10 mouse cellular contexts compared by ENCODE assay signal in genomic region chr10:79873313-79873712, GRCm38 (mm10). TPM values are rescaled to one million over a fixed set of nuclear protein-coding genes. Genes with fewer than 3 reads are reported as not detected.
A peak's percentile ranks its signal among the peaks of the same experiment; 100 is the strongest.
DNase-seq lines count a peak whose midpoint lies in the region; ATAC-seq and TF ChIP-seq lines count a peak whose summit lies in the region.
"Had no signal": no experiment of that assay in that cellular context is flagged by ENCODE, and none has a peak within 500 bp of the region (broad histone marks: within the 10 kb centered on the region; RNA-seq: fewer than 3 reads in every experiment).

No protein-coding gene starts in this region.

- peak overlapping the region; percentile 97 for H3K4me2 ChIP-seq in lung, embryonic 14.5 days
- H3K4me2 ChIP-seq in embryonic facial prominence, embryonic 15.5 days (replicated peaks), result peak overlapping the region; percentile 93
- H3K4me2 ChIP-seq in intestine, embryonic 16.5 days (ENCODE audit: low read depth, low read length), result peak overlapping the region; percentile 85
- peak overlapping the region; percentile 80 for H3K4me2 ChIP-seq in neural tube, embryonic 12.5 days (replicated peaks)

- TF ChIP-seq CTCF in lung, embryonic 14.5 days (IDR thresholded peaks at IDR 0.05; ENCODE audit: low read depth), result no peak

- H3K36me3 ChIP-seq in lung, embryonic 14.5 days (ENCODE audit: insufficient read depth), result no peaks in the 10 kb centered on the region
- peaks cover 10% of the 10 kb centered on the region; the same call in 1 of the 2 replicates for H3K36me3 ChIP-seq in embryonic facial prominence, embryonic 15.5 days
- no peaks in the 10 kb centered on the region for H3K36me3 ChIP-seq in intestine, embryonic 16.5 days (ENCODE audit: control insufficient read depth, insufficient read depth, low read length)
- H3K36me3 ChIP-seq in neural tube, embryonic 12.5 days, result peaks cover 28% of the 10 kb centered on the region

- no peak for ATAC-seq in lung, embryonic 14.5 days (ENCODE audit: insufficient read depth)
- ATAC-seq in embryonic facial prominence, embryonic 15.5 days (ENCODE audit: insufficient number of reproducible peaks, low FRiP score, low TSS enrichment, low read depth), result no peak
- ATAC-seq in intestine, embryonic 16.5 days, result no peak
- 0 out of 2 replicates have a peak, but pooled peaks have one; percentile 6 for ATAC-seq in neural tube, embryonic 12.5 days (ENCODE audit: low FRiP score, low read depth)
- no peak for ATAC-seq in megakaryocyte-erythroid progenitor cell, adult 5-6 weeks (replicated peaks; ENCODE audit: low FRiP score, low TSS enrichment, poor library complexity, severe bottlenecking)

- no peaks in the 10 kb centered on the region; the same call in 1 of the 2 replicates for H3K4me1 ChIP-seq in lung, embryonic 14.5 days (ENCODE audit: insufficient read depth)
- peaks cover 34% of the 10 kb centered on the region for H3K4me1 ChIP-seq in embryonic facial prominence, embryonic 15.5 days
- peaks cover 20% of the 10 kb centered on the region for H3K4me1 ChIP-seq in intestine, embryonic 16.5 days (ENCODE audit: control insufficient read depth, insufficient read depth, low read length)
- H3K4me1 ChIP-seq in neural tube, embryonic 12.5 days, result peaks cover 42% of the 10 kb centered on the region

- H3K27ac ChIP-seq in lung, embryonic 14.5 days (ENCODE audit: low read depth), result no peak overlapping the region; the same call in 1 of the 2 replicates
- H3K27ac ChIP-seq in embryonic facial prominence, embryonic 15.5 days (replicated peaks), result 0 out of 2 replicates have a peak overlapping the region, but pooled peaks have one; percentile 39
- H3K27ac ChIP-seq in intestine, embryonic 16.5 days (ENCODE audit: low read length), result no peak overlapping the region
- no peak overlapping the region for H3K27ac ChIP-seq in neural tube, embryonic 12.5 days

- peak overlapping the region; percentile 79 for H3K9ac ChIP-seq in lung, embryonic 14.5 days
- 0 out of 2 replicates have a peak overlapping the region, but pooled peaks have one; percentile 81 for H3K9ac ChIP-seq in embryonic facial prominence, embryonic 15.5 days
- H3K9ac ChIP-seq in intestine, embryonic 16.5 days (ENCODE audit: low read depth, low read length), result 0 out of 2 replicates have a peak overlapping the region, but pooled peaks have one; percentile 76
- peak overlapping the region; percentile 94 for H3K9ac ChIP-seq in neural tube, embryonic 12.5 days

- H3K27me3 ChIP-seq in lung, embryonic 14.5 days (ENCODE audit: insufficient read depth, low read length), result no peaks in the 10 kb centered on the region
- H3K27me3 ChIP-seq in embryonic facial prominence, embryonic 15.5 days, result no peaks in the 10 kb centered on the region
- no peaks in the 10 kb centered on the region; the same call in 1 of the 2 replicates for H3K27me3 ChIP-seq in intestine, embryonic 16.5 days (replicated peaks; ENCODE audit: control insufficient read depth, insufficient read depth, low read length)
- H3K27me3 ChIP-seq in neural tube, embryonic 12.5 days (replicated peaks), result no peaks in the 10 kb centered on the region

- no peak for DNase-seq in lung, embryonic 14.5 days
- DNase-seq in lung, postnatal 25 days (ENCODE audit: low spot score), result no peak
- no peak for DNase-seq in adipocyte (ENCODE audit: low spot score)
- no peak for DNase-seq in urinary bladder, postnatal 14 days (ENCODE audit: low spot score)

- WGBS in lung, embryonic 14.5 days, result 7% methylated on average over 6 of the region's 6 CpGs
- 3% methylated on average over 6 of the region's 6 CpGs for WGBS in embryonic facial prominence, embryonic 15.5 days
- 20% methylated on average over 6 of the region's 6 CpGs for WGBS in intestine, embryonic 16.5 days
- 2% methylated on average over 6 of the region's 6 CpGs for WGBS in neural tube, embryonic 12.5 days

- no peaks in the 10 kb centered on the region for H3K9me3 ChIP-seq in lung, embryonic 14.5 days (ENCODE audit: low read depth, low read length)
- H3K9me3 ChIP-seq in embryonic facial prominence, embryonic 15.5 days (replicated peaks), result no peaks in the 10 kb centered on the region
- H3K9me3 ChIP-seq in intestine, embryonic 16.5 days (ENCODE audit: control insufficient read depth, low read length), result no peaks in the 10 kb centered on the region
- H3K9me3 ChIP-seq in neural tube, embryonic 12.5 days, result no peaks in the 10 kb centered on the region

- H3K4me3 ChIP-seq in lung, embryonic 14.5 days (ENCODE audit: low read depth, low read length), result peak overlapping the region; percentile 72
- H3K4me3 ChIP-seq in embryonic facial prominence, embryonic 15.5 days (replicated peaks), result peak overlapping the region; percentile 72
- peak overlapping the region; percentile 69 for H3K4me3 ChIP-seq in intestine, embryonic 16.5 days (ENCODE audit: low read length)
- H3K4me3 ChIP-seq in neural tube, embryonic 12.5 days, result peak overlapping the region; percentile 73

RNA-seq across cellular contexts. Expression of gene Prtn3, which starts 1.0 kb away (rescaled TPM):
- polyA plus RNA-seq in lung, embryonic 14.5 days (2014; fragmentation: Nextera tagmentation; extraction: Ambion mirVana), result 3.5 and 3.7 TPM in 2 replicates
- polyA plus RNA-seq in embryonic facial prominence, embryonic 15.5 days (2015; fragmentation: Nextera tagmentation; extraction: Ambion mirVana), result 4.3 and 5.6 TPM in 2 replicates
- 2.7 and 2.8 TPM in 2 replicates for polyA plus RNA-seq in intestine, embryonic 16.5 days (2015; fragmentation: Nextera tagmentation; extraction: Ambion mirVana)
- 12.6 and 15.5 TPM in 2 replicates for polyA plus RNA-seq in neural tube, embryonic 12.5 days (2016; fragmentation: Nextera tagmentation; extraction: Ambion mirVana)
- 2.5 and 8.7 TPM in 2 replicates for total RNA-seq in megakaryocyte-erythroid progenitor cell, adult 5-6 weeks (2014; fragmentation: Nextera tagmentation)
- total RNA-seq in megakaryocyte-erythroid progenitor cell, adult 5-6 weeks (2017), result 0.56 and 5.9 TPM in 2 replicates
- total RNA-seq: gastrocnemius, adult 18-20 months had no signal

RNA-seq across cellular contexts. Expression of gene Plppr3, which starts 1.1 kb away (rescaled TPM):
- polyA plus RNA-seq in lung, embryonic 14.5 days (2014; fragmentation: Nextera tagmentation; extraction: Ambion mirVana), result 31.3 and 37.4 TPM in 2 replicates
- polyA plus RNA-seq in embryonic facial prominence, embryonic 15.5 days (2015; fragmentation: Nextera tagmentation; extraction: Ambion mirVana), result 59.9 and 68.2 TPM in 2 replicates
- polyA plus RNA-seq in intestine, embryonic 16.5 days (2015; fragmentation: Nextera tagmentation; extraction: Ambion mirVana), result 25.5 and 28.2 TPM in 2 replicates
- 296 and 301 TPM in 2 replicates for polyA plus RNA-seq in neural tube, embryonic 12.5 days (2016; fragmentation: Nextera tagmentation; extraction: Ambion mirVana)
- not detected in 2 replicates for total RNA-seq in megakaryocyte-erythroid progenitor cell, adult 5-6 weeks (2014; fragmentation: Nextera tagmentation)
- 5.8 and 15.0 TPM in 2 replicates for total RNA-seq in megakaryocyte-erythroid progenitor cell, adult 5-6 weeks (2017)

RNA-seq across cellular contexts. Expression of gene Elane, which starts 12.7 kb away (rescaled TPM):
- polyA plus RNA-seq in lung, embryonic 14.5 days (2014; fragmentation: Nextera tagmentation; extraction: Ambion mirVana), result 0.18 and 0.26 TPM in 2 replicates
- 0.28 and 0.85 TPM in 2 replicates for polyA plus RNA-seq in embryonic facial prominence, embryonic 15.5 days (2015; fragmentation: Nextera tagmentation; extraction: Ambion mirVana)
- 0.42 and 2.4 TPM in 2 replicates for polyA plus RNA-seq in intestine, embryonic 16.5 days (2015; fragmentation: Nextera tagmentation; extraction: Ambion mirVana)
- polyA plus RNA-seq in neural tube, embryonic 12.5 days (2016; fragmentation: Nextera tagmentation; extraction: Ambion mirVana), result 0.34 and 0.53 TPM in 2 replicates
- 10.5 TPM in 1 of 2 replicates, not detected in the other for total RNA-seq in megakaryocyte-erythroid progenitor cell, adult 5-6 weeks (2014; fragmentation: Nextera tagmentation)
- 0.23 and 1.3 TPM in 2 replicates for total RNA-seq in megakaryocyte-erythroid progenitor cell, adult 5-6 weeks (2017)
- total RNA-seq: gastrocnemius, adult 18-20 months; left cerebral cortex, postnatal 10 days had no signal

RNA-seq across cellular contexts. Expression of gene Cfd, which starts 17.3 kb away (rescaled TPM):
- not detected in 2 replicates for polyA plus RNA-seq in lung, embryonic 14.5 days (2014; fragmentation: Nextera tagmentation; extraction: Ambion mirVana)
- not detected in 2 replicates for polyA plus RNA-seq in embryonic facial prominence, embryonic 15.5 days (2015; fragmentation: Nextera tagmentation; extraction: Ambion mirVana)
- not detected in 2 replicates for polyA plus RNA-seq in intestine, embryonic 16.5 days (2015; fragmentation: Nextera tagmentation; extraction: Ambion mirVana)
- not detected in 2 replicates for polyA plus RNA-seq in neural tube, embryonic 12.5 days (2016; fragmentation: Nextera tagmentation; extraction: Ambion mirVana)
- total RNA-seq in megakaryocyte-erythroid progenitor cell, adult 5-6 weeks (2014; fragmentation: Nextera tagmentation), result not detected in 2 replicates
- not detected in 2 replicates for total RNA-seq in megakaryocyte-erythroid progenitor cell, adult 5-6 weeks (2017)
- total RNA-seq: left cerebral cortex, postnatal 10 days had no signal

RNA-seq across cellular contexts. Expression of gene Ptbp1, which starts 19.1 kb away (rescaled TPM):
- polyA plus RNA-seq in lung, embryonic 14.5 days (2014; fragmentation: Nextera tagmentation; extraction: Ambion mirVana), result 355 and 366 TPM in 2 replicates
- 299 and 325 TPM in 2 replicates for polyA plus RNA-seq in embryonic facial prominence, embryonic 15.5 days (2015; fragmentation: Nextera tagmentation; extraction: Ambion mirVana)
- polyA plus RNA-seq in intestine, embryonic 16.5 days (2015; fragmentation: Nextera tagmentation; extraction: Ambion mirVana), result 295 and 302 TPM in 2 replicates
- polyA plus RNA-seq in neural tube, embryonic 12.5 days (2016; fragmentation: Nextera tagmentation; extraction: Ambion mirVana), result 180 and 189 TPM in 2 replicates
- 423 and 470 TPM in 2 replicates for total RNA-seq in megakaryocyte-erythroid progenitor cell, adult 5-6 weeks (2014; fragmentation: Nextera tagmentation)
- total RNA-seq in megakaryocyte-erythroid progenitor cell, adult 5-6 weeks (2017), result 149 and 201 TPM in 2 replicates
